Mouse (Mus musculus) ES-Bruce4 (cell line): ENCODE measurements at regions not wholly inside any gene's neighbourhood (a gene's known extent, or its start where the extent isn't known, plus 50 kb on each side); places are given as distances from the start of the nearest gene placed in this dataset.

ENCODE experiments used
- CTCF ChIP-seq: IDR thresholded peaks from one replicate; pipeline ENCODE4 v1.8.1; 2011; ENCODE audit warnings: low read depth, low read length
- EP300 ChIP-seq: IDR thresholded peaks from 2 replicates; pipeline ENCODE4 v1.6.1; 2011; ENCODE audit warnings: low read depth, low read length; ENCODE audit not compliant: insufficient read depth
- POLR2A ChIP-seq: IDR thresholded peaks from one replicate; pipeline ENCODE4 v1.8.1; 2011; ENCODE audit warnings: low read length; ENCODE audit not compliant: insufficient read depth

DNA sequence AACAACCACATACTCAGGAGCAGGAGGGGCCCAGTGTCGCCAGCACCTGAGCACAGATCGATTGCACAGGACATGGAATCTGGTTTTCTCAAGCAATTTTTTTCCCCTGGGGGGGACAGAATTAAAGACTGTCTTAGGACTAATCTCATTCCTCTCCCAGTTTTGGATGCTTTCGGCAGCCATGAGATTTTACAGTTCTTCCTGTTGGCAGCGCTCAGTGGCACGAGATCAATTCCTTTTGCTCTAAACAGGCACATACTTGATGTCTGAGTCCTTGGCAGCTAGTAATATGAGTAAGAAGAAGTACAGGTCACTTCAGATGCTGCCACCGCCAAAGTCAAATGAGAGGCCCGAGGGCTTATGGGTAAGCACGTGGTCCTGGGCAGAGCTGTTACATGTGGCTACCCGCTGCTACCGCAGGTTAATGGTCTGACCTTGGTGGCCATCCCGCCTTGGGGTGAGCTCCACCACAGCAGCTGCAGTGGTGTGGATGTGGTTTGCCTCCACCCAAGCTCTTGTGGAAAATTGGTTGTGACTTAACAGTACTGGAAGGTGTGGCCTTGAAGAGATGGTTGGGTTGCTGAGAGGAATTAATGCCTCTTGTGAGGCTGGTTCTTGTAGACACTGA is 83.5 kb downstream of the Tm2d3 start:
- TF ChIP-seq CTCF (no peak), EP300 (no peak), POLR2A (no peak)
